10 mouse cellular contexts compared by ENCODE assay signal in genomic region chrX:155643975-155644374, GRCm38 (mm10). TPM values are rescaled to one million over a fixed set of nuclear protein-coding genes. Genes with fewer than 3 reads are reported as not detected.
DNase-seq lines count a peak whose midpoint lies in the region; ATAC-seq and TF ChIP-seq lines count a peak whose summit lies in the region.
"Had no signal": no experiment of that assay in that cellular context is flagged by ENCODE, and none has a peak within 500 bp of the region (broad histone marks: within the 10 kb centered on the region; RNA-seq: fewer than 3 reads in every experiment).

No protein-coding gene starts in this region.

- WGBS in kidney, adult 2 months: 17% methylated on average over 1 of the region's 1 CpGs
- 7% methylated on average over 1 of the region's 1 CpGs for WGBS in kidney, embryonic 16.5 days
- 15% methylated on average over 1 of the region's 1 CpGs for WGBS in neural tube, embryonic 15.5 days

- no peak overlapping the region for H3K4me2 ChIP-seq in kidney, embryonic 16.5 days (replicated peaks; ENCODE audit: low read depth, low read length)
- H3K4me2 ChIP-seq in neural tube, embryonic 15.5 days: no peak overlapping the region

- TF ChIP-seq POLR2A in kidney, adult 2 months (IDR thresholded peaks at IDR 0.05; ENCODE audit: low read depth, low read length): no peak

- no peak overlapping the region for H3K9ac ChIP-seq in kidney, embryonic 16.5 days (replicated peaks; ENCODE audit: low read length)
- no peak overlapping the region for H3K9ac ChIP-seq in neural tube, embryonic 15.5 days (replicated peaks)

- H3K4me3 ChIP-seq in kidney, adult 2 months (ENCODE audit: insufficient read depth, low read depth, low read length): no peak overlapping the region
- H3K4me3 ChIP-seq in kidney, embryonic 16.5 days (ENCODE audit: low read length): no peak overlapping the region
- H3K4me3 ChIP-seq in neural tube, embryonic 15.5 days (replicated peaks): no peak overlapping the region
- H3K4me3 ChIP-seq: myocyte had no signal

- no peak overlapping the region for H3K27ac ChIP-seq in kidney, adult 2 months (ENCODE audit: insufficient read depth, low read depth, low read length)
- H3K27ac ChIP-seq in kidney, embryonic 16.5 days (ENCODE audit: low read length): no peak overlapping the region
- no peak overlapping the region for H3K27ac ChIP-seq in neural tube, embryonic 15.5 days (replicated peaks)

- H3K36me3 ChIP-seq in kidney, adult 2 months (ENCODE audit: control insufficient read depth, insufficient read depth, low read length): no peaks in the 10 kb centered on the region
- H3K36me3 ChIP-seq in kidney, embryonic 16.5 days (ENCODE audit: insufficient read depth, low read length): no peaks in the 10 kb centered on the region
- H3K36me3 ChIP-seq in neural tube, embryonic 15.5 days: no peaks in the 10 kb centered on the region

- ATAC-seq in kidney, embryonic 16.5 days (ENCODE audit: low FRiP score, low TSS enrichment): no peak
- ATAC-seq in neural tube, embryonic 15.5 days (ENCODE audit: low FRiP score): no peak

- DNase-seq in kidney, adult 2 months: peak; percentile 37
- peak; percentile 15 for DNase-seq in neural tube, embryonic 10.5 days (ENCODE audit: extremely low spot score, low spot score)
- peak; percentile 6 for DNase-seq in c-Kit-positive CD71-positive TER-119-positive erythroid progenitor cells, embryonic 14.5 days (ENCODE audit: low spot score)
- DNase-seq in naive thymus-derived CD4-positive, alpha-beta T cell, adult 2 months (ENCODE audit: low read depth): peak; percentile 0
- no peak for DNase-seq in thymus, postnatal 14 days
- no peak for DNase-seq in frontal cortex, postnatal 14 days (ENCODE audit: low spot score in 2 of 2)

- no peaks in the 10 kb centered on the region for H3K27me3 ChIP-seq in kidney, adult 2 months (replicated peaks; ENCODE audit: control insufficient read depth, insufficient read depth, low read length)
- H3K27me3 ChIP-seq in kidney, embryonic 16.5 days (ENCODE audit: insufficient read depth, low read length): no peaks in the 10 kb centered on the region
- no peaks in the 10 kb centered on the region for H3K27me3 ChIP-seq in neural tube, embryonic 15.5 days (replicated peaks)

- H3K4me1 ChIP-seq in kidney, adult 2 months (ENCODE audit: control insufficient read depth, insufficient read depth, low read length): no peaks in the 10 kb centered on the region
- no peaks in the 10 kb centered on the region for H3K4me1 ChIP-seq in kidney, embryonic 16.5 days (ENCODE audit: insufficient read depth, low read length)
- no peaks in the 10 kb centered on the region for H3K4me1 ChIP-seq in neural tube, embryonic 15.5 days

- TF ChIP-seq CTCF in kidney, adult 2 months (conservative IDR thresholded peaks at IDR 0.05; ENCODE audit: insufficient read depth, insufficient read length, low read depth, low read length): no peak

- no peaks in the 10 kb centered on the region for H3K9me3 ChIP-seq in kidney, embryonic 16.5 days (ENCODE audit: low read length)
- H3K9me3 ChIP-seq in neural tube, embryonic 15.5 days (replicated peaks): no peaks in the 10 kb centered on the region

RNA-seq across cellular contexts. Expression of gene Gm15155, which starts 19.4 kb away (rescaled TPM):
- not detected in 2 replicates for polyA plus RNA-seq in kidney, adult 2 months (2012; rRNA removed)
- polyA plus RNA-seq in kidney, embryonic 16.5 days (2015; fragmentation: Nextera tagmentation; extraction: Ambion mirVana): not detected in 2 replicates
- polyA plus RNA-seq in neural tube, embryonic 15.5 days (2015; fragmentation: Nextera tagmentation; extraction: Ambion mirVana): 0.57 and 0.95 TPM in 2 replicates
- polyA plus RNA-seq: myocyte; testis, adult 2 months had no signal

RNA-seq across cellular contexts. Expression of gene Ptchd1, which starts 20.4 kb away (rescaled TPM):
- polyA plus RNA-seq in kidney, adult 2 months (2012; rRNA removed): 0.22 and 0.46 TPM in 2 replicates
- polyA plus RNA-seq in kidney, embryonic 16.5 days (2015; fragmentation: Nextera tagmentation; extraction: Ambion mirVana): 0.69 and 1.1 TPM in 2 replicates
- polyA plus RNA-seq in neural tube, embryonic 15.5 days (2015; fragmentation: Nextera tagmentation; extraction: Ambion mirVana): 11.8 and 14.4 TPM in 2 replicates

Comparison
In these comparisons a context has a peak if more than half of its experiments do, and no peak if none do; other contexts are left out.
1. DNase-seq: peak in kidney, adult 2 months (single experiment), neural tube, embryonic 10.5 days (single experiment), c-Kit-positive CD71-positive TER-119-positive erythroid progenitor cells, embryonic 14.5 days (single experiment) and naive thymus-derived CD4-positive, alpha-beta T cell, adult 2 months (single experiment); none in thymus, postnatal 14 days (single experiment) and frontal cortex, postnatal 14 days (0 of 2).